8 mouse cellular contexts compared by ENCODE assay signal in the genomic region with DNA sequence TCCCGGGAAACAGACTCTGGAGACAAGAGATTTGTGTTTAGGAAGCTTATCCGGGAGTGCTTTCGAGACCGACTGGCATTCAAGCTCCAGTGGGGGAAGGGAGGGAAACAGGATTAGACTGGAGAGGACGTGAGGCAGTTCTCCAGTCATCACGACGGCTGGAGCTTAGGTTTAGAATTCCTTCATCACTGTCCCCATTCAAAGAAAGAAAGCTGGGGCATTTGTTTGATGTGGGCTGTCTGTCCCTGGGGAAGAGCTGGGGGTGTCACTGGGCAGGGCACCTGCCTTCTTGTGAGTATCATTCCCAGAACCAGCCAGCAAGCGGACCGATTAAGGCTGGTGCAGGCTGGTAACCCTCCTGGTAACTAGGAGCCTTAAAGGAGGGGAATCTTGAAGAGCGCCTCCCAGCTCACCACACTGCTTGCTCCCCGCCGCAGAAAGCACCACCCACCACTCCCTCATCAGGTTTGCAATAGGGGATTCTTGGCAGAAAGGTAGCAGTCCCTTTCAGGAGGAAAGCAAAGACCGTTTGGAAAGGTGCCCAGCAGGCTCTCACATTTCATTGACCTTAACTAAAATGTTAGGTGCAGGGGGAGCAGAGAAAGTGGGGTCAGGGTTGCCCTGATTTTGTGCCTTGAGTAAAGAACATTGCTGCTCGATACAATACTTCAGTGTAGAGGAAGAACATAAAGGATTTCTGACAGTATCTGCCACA. TPM values are rescaled to one million over a fixed set of nuclear protein-coding genes. Genes with fewer than 3 reads are reported as not detected.
A peak's percentile ranks its signal among the peaks of the same experiment; 100 is the strongest.
DNase-seq lines count a peak whose midpoint lies in the region; ATAC-seq and TF ChIP-seq lines count a peak whose summit lies in the region.

No protein-coding gene starts in this region.

- ATAC-seq in limb, embryonic 15.5 days (ENCODE audit: insufficient number of reproducible peaks, low FRiP score, low TSS enrichment, low read depth): no peak
- ATAC-seq in neural tube, embryonic 11.5 days (ENCODE audit: insufficient read depth, low FRiP score, low TSS enrichment): no peak

- H3K9me3 ChIP-seq in ES-E14 (ENCODE audit: control insufficient read depth, insufficient read depth, low read depth, low read length): no peaks in the 10 kb centered on the region
- H3K9me3 ChIP-seq in limb, embryonic 15.5 days: no peaks in the 10 kb centered on the region
- no peaks in the 10 kb centered on the region for H3K9me3 ChIP-seq in neural tube, embryonic 11.5 days (ENCODE audit: control insufficient read depth, low read length)

- H3K4me2 ChIP-seq in limb, embryonic 15.5 days: peak overlapping the region; percentile 41
- H3K4me2 ChIP-seq in neural tube, embryonic 11.5 days (ENCODE audit: low read depth): 0 out of 2 replicates have a peak overlapping the region, but pooled peaks have one; percentile 25

- in situ Hi-C loops in ES-E14 (cut with MboI; ENCODE audit: low sequenced_read_pairs in 2 of 2, unreplicated experiment in 2 of 2): no loop called here

- peak overlapping the region; percentile 99 for H3K27ac ChIP-seq in ES-E14 (ENCODE audit: insufficient read depth, low read depth, low read length, poor library complexity, severe bottlenecking)
- H3K27ac ChIP-seq in cerebellum, adult 2 months (ENCODE audit: insufficient read depth, low read length): peak overlapping the region; percentile 43
- H3K27ac ChIP-seq in limb, embryonic 15.5 days: no peak overlapping the region
- no peak overlapping the region for H3K27ac ChIP-seq in neural tube, embryonic 11.5 days (ENCODE audit: low read depth, low read length)

- TF ChIP-seq POLR2A in cerebellum, adult 2 months (IDR thresholded peaks at IDR 0.05; ENCODE audit: borderline replicate concordance, insufficient read depth, low read length): no peak

- peak overlapping the region; percentile 34 to 57 for H3K4me3 ChIP-seq in ES-E14 (ENCODE audit: insufficient read depth in 1 of 2, low read depth in 1 of 2, low read length in 2 of 2, poor library complexity in 1 of 2, severe bottlenecking in 1 of 2)
- peak overlapping the region; percentile 15 for H3K4me3 ChIP-seq in cerebellum, adult 2 months (replicated peaks; ENCODE audit: insufficient read depth, low read depth, low read length)
- no peak overlapping the region for H3K4me3 ChIP-seq in limb, embryonic 15.5 days
- no peak overlapping the region for H3K4me3 ChIP-seq in neural tube, embryonic 11.5 days (ENCODE audit: low read depth, low read length)

- H3K27me3 ChIP-seq in cerebellum, adult 2 months (ENCODE audit: control insufficient read depth, insufficient read depth, low read length): no peaks in the 10 kb centered on the region
- H3K27me3 ChIP-seq in limb, embryonic 15.5 days: no peaks in the 10 kb centered on the region
- no peaks in the 10 kb centered on the region for H3K27me3 ChIP-seq in neural tube, embryonic 11.5 days (ENCODE audit: control insufficient read depth, insufficient read depth, low read length)

- H3K36me3 ChIP-seq in ES-E14 (ENCODE audit: control insufficient read depth, insufficient read depth, low read length, poor library complexity, severe bottlenecking): no peaks in the 10 kb centered on the region
- no peaks in the 10 kb centered on the region for H3K36me3 ChIP-seq in limb, embryonic 15.5 days
- no peaks in the 10 kb centered on the region for H3K36me3 ChIP-seq in neural tube, embryonic 11.5 days (ENCODE audit: control insufficient read depth, insufficient read depth, low read length)

- H3K9ac ChIP-seq in ES-E14 (ENCODE audit: insufficient read depth, low read depth, low read length, poor library complexity, severe bottlenecking): peak overlapping the region; percentile 78
- H3K9ac ChIP-seq in limb, embryonic 15.5 days: no peak overlapping the region
- H3K9ac ChIP-seq in neural tube, embryonic 11.5 days (ENCODE audit: low read length): peak overlapping the region; percentile 32

- TF ChIP-seq CTCF in cerebellum, adult 2 months (IDR thresholded peaks at IDR 0.05; ENCODE audit: borderline replicate concordance, insufficient read depth, low read depth, low read length): no peak

- H3K4me1 ChIP-seq in ES-E14 (ENCODE audit: control insufficient read depth in 2 of 2, insufficient read depth in 2 of 2, low read length in 2 of 2, poor library complexity in 1 of 2): peaks cover 0 to 14% of the 10 kb centered on the region in 2 experiments; a peak in 1 of 4 replicates
- H3K4me1 ChIP-seq in cerebellum, adult 2 months (ENCODE audit: control insufficient read depth, insufficient read depth, low read length): 0 out of 2 replicates have a peak, but pooled peaks cover 2% of the 10 kb centered on the region
- H3K4me1 ChIP-seq in limb, embryonic 15.5 days: no peaks in the 10 kb centered on the region
- H3K4me1 ChIP-seq in neural tube, embryonic 11.5 days (ENCODE audit: control insufficient read depth, insufficient read depth, low read length): peaks cover 2% of the 10 kb centered on the region; the same call in 1 of the 2 replicates

- peak; percentile 74 for DNase-seq in ES-E14 (ENCODE audit: low read depth, low spot score)
- DNase-seq in cerebellum, adult 2 months: peak; percentile 9 to 25
- DNase-seq in frontal cortex, postnatal 10 days (ENCODE audit: low spot score in 2 of 2): peak; percentile 18 to 53
- peak; percentile 30 for DNase-seq in kidney, adult 18-20 months
- DNase-seq in neural tube, embryonic 11.5 days (ENCODE audit: low spot score): peak; percentile 17
- DNase-seq in thymus, postnatal 36 days: no peak
- DNase-seq in B cell, adult 2 months: no peak

- 15% methylated on average over 14 of the region's 14 CpGs for WGBS in cerebellum, adult 2 months
- WGBS in limb, embryonic 15.5 days: 28% methylated on average over 14 of the region's 14 CpGs
- 16% methylated on average over 14 of the region's 14 CpGs for WGBS in neural tube, embryonic 11.5 days

TF ChIP-seq in ES-E14, 5 proteins besides CTCF, POLR2A, EP300 and RAD21:
- TF ChIP-seq CHD2 (IDR thresholded peaks at IDR 0.05; ENCODE audit: low read depth, low read length) (no peak; the same call in 1 of the 2 replicates), MAFK (IDR thresholded peaks at IDR 0.05; ENCODE audit: insufficient read depth, low read depth, low read length) (no peak), ZC3H11A (IDR thresholded peaks at IDR 0.05; ENCODE audit: borderline replicate concordance, low read depth, low read length) (no peak), ZNF384 (IDR thresholded peaks at IDR 0.05; ENCODE audit: low read depth, low read length) (no peak)

RNA-seq across cellular contexts. Expression of gene Usp9x, which starts 23.5 kb away (rescaled TPM):
- total RNA-seq in ES-E14 (2012; rRNA removed): 163 and 228 TPM in 2 replicates
- 54.0 and 54.5 TPM in 2 replicates for polyA plus RNA-seq in cerebellum, adult 2 months (2012; rRNA removed)
- polyA plus RNA-seq in limb, embryonic 15.5 days (2015; fragmentation: Nextera tagmentation; extraction: Ambion mirVana): 21.1 and 28.0 TPM in 2 replicates
- polyA plus RNA-seq in neural tube, embryonic 11.5 days (2014; fragmentation: Nextera tagmentation; extraction: Ambion mirVana): 65.8 and 68.7 TPM in 2 replicates

Comparison
In these comparisons a context has a peak if more than half of its experiments do, and no peak if none do; other contexts are left out.
1. DNase-seq: peak in ES-E14 (single experiment), cerebellum, adult 2 months (2 of 2), frontal cortex, postnatal 10 days (2 of 2), kidney, adult 18-20 months (single experiment) and neural tube, embryonic 11.5 days (single experiment); none in thymus, postnatal 36 days (0 of 2) and B cell, adult 2 months (0 of 2).
2. H3K27ac ChIP-seq: peak in ES-E14 (single experiment) and cerebellum, adult 2 months (single experiment); none in limb, embryonic 15.5 days (single experiment) and neural tube, embryonic 11.5 days (single experiment).
3. H3K4me3 ChIP-seq: peak in ES-E14 (2 of 2) and cerebellum, adult 2 months (single experiment); none in limb, embryonic 15.5 days (single experiment) and neural tube, embryonic 11.5 days (single experiment).